In genomic region chr5:24350073-24350472, GRCm38 (mm10) we compare ENCODE assay signal across 10 mouse cellular contexts. TPM values are rescaled to one million over a fixed set of nuclear protein-coding genes. Genes with fewer than 3 reads are reported as not detected.
DNase-seq lines count a peak whose midpoint lies in the region; ATAC-seq and TF ChIP-seq lines count a peak whose summit lies in the region.
"Had no signal": no experiment of that assay in that cellular context is flagged by ENCODE, and none has a peak within 500 bp of the region (broad histone marks: within the 10 kb centered on the region; RNA-seq: fewer than 3 reads in every experiment).

No protein-coding gene starts in this region.

- H3K4me2 ChIP-seq in lung, embryonic 16.5 days (ENCODE audit: low read depth, low read length) = peak overlapping the region; percentile 95; the same call in 1 of the 2 replicates
- H3K4me2 ChIP-seq in heart, embryonic 11.5 days = peak overlapping the region; percentile 92
- peak overlapping the region; percentile 99 for H3K4me2 ChIP-seq in limb, embryonic 12.5 days

- H3K27ac ChIP-seq in lung, embryonic 16.5 days (ENCODE audit: low read length) = no peak overlapping the region
- peak overlapping the region; percentile 98 for H3K27ac ChIP-seq in heart, embryonic 11.5 days (ENCODE audit: low read depth, low read length)
- H3K27ac ChIP-seq in limb, embryonic 12.5 days = no peak overlapping the region
- H3K27ac ChIP-seq in testis, adult 2 months (ENCODE audit: control insufficient read depth, insufficient read depth, low read depth, low read length) = peak overlapping the region; percentile 29

- H3K27me3 ChIP-seq in lung, embryonic 16.5 days (ENCODE audit: control insufficient read depth, insufficient read depth, low read depth, low read length) = peaks cover 26% of the 10 kb centered on the region
- peaks cover 7% of the 10 kb centered on the region for H3K27me3 ChIP-seq in heart, embryonic 11.5 days (ENCODE audit: control insufficient read depth, insufficient read depth, low read length)
- peaks cover 85% of the 10 kb centered on the region for H3K27me3 ChIP-seq in limb, embryonic 12.5 days
- H3K27me3 ChIP-seq in testis, adult 2 months (ENCODE audit: control insufficient read depth, insufficient read depth, low read length) = no peaks in the 10 kb centered on the region

- DNase-seq in lung, postnatal 4 days = no peak
- DNase-seq in layer of hippocampus, adult 9-11 months = no peak
- DNase-seq in right cerebral cortex, postnatal 36 days (ENCODE audit: low spot score in 2 of 2) = no peak

- H3K36me3 ChIP-seq in lung, embryonic 16.5 days (ENCODE audit: control insufficient read depth, insufficient read depth, low read length) = no peaks in the 10 kb centered on the region
- H3K36me3 ChIP-seq in heart, embryonic 11.5 days (ENCODE audit: control insufficient read depth, insufficient read depth, low read length) = no peaks in the 10 kb centered on the region
- no peaks in the 10 kb centered on the region for H3K36me3 ChIP-seq in limb, embryonic 12.5 days
- no peaks in the 10 kb centered on the region for H3K36me3 ChIP-seq in testis, adult 2 months (ENCODE audit: control insufficient read depth, insufficient read depth, low read length)

- H3K9ac ChIP-seq in lung, embryonic 16.5 days (ENCODE audit: low read length) = 0 out of 2 replicates have a peak overlapping the region, but pooled peaks have one; percentile 6
- peak overlapping the region; percentile 94 for H3K9ac ChIP-seq in heart, embryonic 11.5 days (ENCODE audit: low read depth, low read length)
- H3K9ac ChIP-seq in limb, embryonic 12.5 days (replicated peaks) = no peak overlapping the region

- TF ChIP-seq CTCF in testis, adult 2 months (IDR thresholded peaks at IDR 0.05; ENCODE audit: control insufficient read depth, insufficient read depth, insufficient replicate concordance, low read depth, low read length) = no peak

- peak; percentile 9; the same call in 1 of the 2 replicates for TF ChIP-seq POLR2A in testis, adult 2 months (IDR thresholded peaks at IDR 0.05; ENCODE audit: control insufficient read depth, low read depth, low read length)

- no peak for ATAC-seq in lung, embryonic 16.5 days (ENCODE audit: low read depth)
- no peak for ATAC-seq in heart, embryonic 11.5 days (replicated peaks; ENCODE audit: insufficient number of reproducible peaks, low FRiP score, low TSS enrichment)
- no peak for ATAC-seq in limb, embryonic 12.5 days (ENCODE audit: insufficient number of reproducible peaks, insufficient read depth, low FRiP score, low TSS enrichment, low read depth)
- ATAC-seq in frontal cortex, adult (ENCODE audit: low TSS enrichment) = no peak

- H3K4me3 ChIP-seq in lung, embryonic 16.5 days (ENCODE audit: low read length) = no peak overlapping the region; the same call in 1 of the 2 replicates
- H3K4me3 ChIP-seq in heart, embryonic 11.5 days (ENCODE audit: low read depth, low read length) = peak overlapping the region; percentile 82
- 0 out of 2 replicates have a peak overlapping the region, but pooled peaks have one; percentile 67 for H3K4me3 ChIP-seq in limb, embryonic 12.5 days (replicated peaks)
- peak overlapping the region; percentile 57; the same call in 1 of the 2 replicates for H3K4me3 ChIP-seq in testis, adult 2 months (ENCODE audit: control insufficient read depth, low read depth, low read length)
- H3K4me3 ChIP-seq: erythroblast, embryonic 14.5 days had no signal

- H3K4me1 ChIP-seq in lung, embryonic 16.5 days (replicated peaks; ENCODE audit: control insufficient read depth, insufficient read depth, low read length) = peaks cover 39% of the 10 kb centered on the region
- H3K4me1 ChIP-seq in heart, embryonic 11.5 days (ENCODE audit: control insufficient read depth, insufficient read depth, low read length) = peaks cover 63% of the 10 kb centered on the region
- peaks cover 57% of the 10 kb centered on the region for H3K4me1 ChIP-seq in limb, embryonic 12.5 days (replicated peaks)
- H3K4me1 ChIP-seq in testis, adult 2 months (ENCODE audit: control insufficient read depth, insufficient read depth, low read length) = peaks cover 29% of the 10 kb centered on the region

- no peaks in the 10 kb centered on the region for H3K9me3 ChIP-seq in lung, embryonic 16.5 days (ENCODE audit: control insufficient read depth, low read length)
- H3K9me3 ChIP-seq in heart, embryonic 11.5 days (replicated peaks; ENCODE audit: control insufficient read depth, low read length) = no peaks in the 10 kb centered on the region
- H3K9me3 ChIP-seq in limb, embryonic 12.5 days = no peaks in the 10 kb centered on the region

- 49% methylated on average over 3 of the region's 3 CpGs for WGBS in lung, embryonic 16.5 days
- WGBS in heart, embryonic 11.5 days (ENCODE audit: insufficient replicate concordance) = 22% methylated on average over 3 of the region's 3 CpGs
- WGBS in limb, embryonic 12.5 days = 73% methylated on average over 3 of the region's 3 CpGs

RNA-seq across cellular contexts. Expression of gene Kcnh2, which starts 1.3 kb away (rescaled TPM):
- 5.6 and 6.5 TPM in 2 replicates for polyA plus RNA-seq in lung, embryonic 16.5 days (2015; fragmentation: Nextera tagmentation; extraction: Ambion mirVana)
- 19.4 and 20.8 TPM in 2 replicates for polyA plus RNA-seq in heart, embryonic 11.5 days (2014; fragmentation: Nextera tagmentation; extraction: Ambion mirVana)
- 4.9 and 5.4 TPM in 2 replicates for polyA plus RNA-seq in limb, embryonic 12.5 days (2016; fragmentation: Nextera tagmentation; extraction: Ambion mirVana)
- 23.6 and 26.2 TPM in 2 replicates for polyA plus RNA-seq in testis, adult 2 months (2012; rRNA removed)
- polyA plus RNA-seq: erythroblast, embryonic 14.5 days; liver, adult 2 months had no signal

RNA-seq across cellular contexts. Expression of gene Nos3, which starts 14.5 kb away (rescaled TPM):
- polyA plus RNA-seq in lung, embryonic 16.5 days (2015; fragmentation: Nextera tagmentation; extraction: Ambion mirVana) = 18.9 and 19.8 TPM in 2 replicates
- 21.5 and 30.4 TPM in 2 replicates for polyA plus RNA-seq in heart, embryonic 11.5 days (2014; fragmentation: Nextera tagmentation; extraction: Ambion mirVana)
- 5.2 and 6.1 TPM in 2 replicates for polyA plus RNA-seq in limb, embryonic 12.5 days (2016; fragmentation: Nextera tagmentation; extraction: Ambion mirVana)
- 1.9 and 2.2 TPM in 2 replicates for polyA plus RNA-seq in testis, adult 2 months (2012; rRNA removed)

RNA-seq across cellular contexts. Expression of gene Atg9b, which starts 41.9 kb away (rescaled TPM):
- 0.46 and 0.49 TPM in 2 replicates for polyA plus RNA-seq in lung, embryonic 16.5 days (2015; fragmentation: Nextera tagmentation; extraction: Ambion mirVana)
- polyA plus RNA-seq in heart, embryonic 11.5 days (2014; fragmentation: Nextera tagmentation; extraction: Ambion mirVana) = 0.49 and 1.5 TPM in 2 replicates
- polyA plus RNA-seq in limb, embryonic 12.5 days (2016; fragmentation: Nextera tagmentation; extraction: Ambion mirVana) = 0.46 and 0.47 TPM in 2 replicates
- 1.1 and 1.3 TPM in 2 replicates for polyA plus RNA-seq in testis, adult 2 months (2012; rRNA removed)

RNA-seq across cellular contexts. Expression of gene Abcb8, which starts 43.4 kb away (rescaled TPM):
- polyA plus RNA-seq in lung, embryonic 16.5 days (2015; fragmentation: Nextera tagmentation; extraction: Ambion mirVana) = 48.0 and 51.4 TPM in 2 replicates
- polyA plus RNA-seq in heart, embryonic 11.5 days (2014; fragmentation: Nextera tagmentation; extraction: Ambion mirVana) = 44.6 and 53.1 TPM in 2 replicates
- polyA plus RNA-seq in limb, embryonic 12.5 days (2016; fragmentation: Nextera tagmentation; extraction: Ambion mirVana) = 41.6 and 42.9 TPM in 2 replicates
- polyA plus RNA-seq in testis, adult 2 months (2012; rRNA removed) = 28.1 and 30.2 TPM in 2 replicates

Comparison
In these comparisons a context has a peak if more than half of its experiments do, and no peak if none do; other contexts are left out.
1. H3K27ac ChIP-seq: peak in heart, embryonic 11.5 days (single experiment) and testis, adult 2 months (single experiment); none in lung, embryonic 16.5 days (single experiment) and limb, embryonic 12.5 days (single experiment).
2. Peak in every context shown above with its lines, with median percentiles within 50 percentile points of each other: H3K4me2 ChIP-seq.